Mouse (Mus musculus): ENCODE data around the gene Flrt1. TPM values are rescaled to one million over a fixed set of nuclear protein-coding genes. Genes with fewer than 3 reads are reported as not detected.

Gene Flrt1
- total RNA-seq, 2 experiments from 2014 or later = 1.1 to 1.4 TPM

GRCm38 (mm10) chr19:7073997-7074781 lies 31.3 kb downstream of the Flrt1 start:
- intact Hi-C loops (cut with DNase I) = no loop called here
- no peak for DNase-seq (ENCODE audit: low spot score)

DNA sequence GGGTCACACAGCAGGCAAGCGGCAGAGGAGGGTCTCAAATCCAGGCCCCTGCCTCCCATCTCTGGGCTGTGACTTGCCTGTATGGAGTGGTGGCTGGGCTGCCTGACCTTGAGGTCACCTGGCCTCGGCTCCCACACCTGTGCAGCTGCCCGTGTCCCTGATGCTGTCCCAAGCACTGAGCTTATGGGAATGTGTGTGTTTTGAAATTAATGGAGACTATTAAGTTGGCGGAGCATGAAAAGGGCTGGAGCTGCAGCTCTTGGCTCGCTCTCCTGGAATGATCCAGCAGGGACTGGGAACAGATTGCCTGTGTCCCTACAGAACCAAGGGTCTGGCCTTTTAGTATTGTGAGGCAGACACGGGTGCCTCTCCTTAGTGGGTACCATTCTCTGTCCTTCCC lies 33.3 kb downstream of the Flrt1 start:
- intact Hi-C loops (cut with DNase I) = no loop called here
- DNase-seq (ENCODE audit: low spot score) = no peak

GRCm38 (mm10) chr19:7070775-7071174 lies 34.8 kb downstream of the Flrt1 start:
- no peak for DNase-seq (ENCODE audit: low spot score)
- intact Hi-C loops (cut with DNase I) = no loop called here

DNA sequence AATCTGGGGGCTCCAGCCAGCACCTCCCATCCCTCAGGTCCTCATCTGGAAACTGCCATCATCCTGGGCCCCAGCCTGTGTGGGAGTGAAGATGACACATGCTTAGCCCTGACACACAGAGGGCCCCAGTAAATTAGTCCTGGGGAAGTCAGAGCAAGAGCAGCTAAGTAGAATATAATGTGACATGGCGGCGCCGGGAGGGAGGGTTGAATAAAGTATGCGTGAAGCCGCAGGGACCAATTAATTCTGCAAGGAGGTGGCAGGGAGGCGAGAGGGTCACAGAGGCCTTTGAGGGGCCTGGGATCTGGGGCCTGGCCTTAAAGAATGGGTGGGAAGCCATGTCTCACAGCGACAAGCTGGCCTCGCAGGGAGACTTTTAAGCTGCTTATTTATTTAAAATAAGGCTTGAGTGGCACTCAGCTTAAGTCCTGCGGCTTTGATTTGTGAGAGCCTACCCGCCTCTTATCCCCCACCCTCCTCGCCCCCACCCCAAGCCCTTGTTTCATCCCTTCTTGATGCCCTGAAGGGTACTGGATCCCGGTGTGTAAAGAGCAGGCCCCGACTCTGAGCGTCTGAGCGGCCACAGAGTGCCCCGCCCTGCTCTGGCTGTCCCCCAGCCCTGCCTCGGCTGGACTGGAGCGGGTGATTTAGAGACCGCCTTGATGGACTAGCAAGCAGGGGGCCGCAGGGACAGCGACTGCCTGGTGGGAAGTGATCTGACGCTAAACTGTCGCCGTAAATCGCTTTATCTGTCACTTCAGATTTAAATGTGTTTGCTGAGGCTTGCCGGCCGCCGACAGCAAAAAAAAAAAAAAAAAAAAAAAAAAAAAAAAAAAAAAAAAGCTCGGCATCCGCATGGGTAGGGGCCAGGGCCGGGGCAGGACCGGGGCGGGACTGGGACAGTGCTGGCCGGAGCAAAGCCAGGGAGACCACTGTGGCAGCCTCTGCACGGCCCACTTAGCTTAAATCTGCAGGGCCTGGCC lies 35.5 kb downstream of the Flrt1 start:
- no peak for DNase-seq (ENCODE audit: low spot score)
- intact Hi-C loops (cut with DNase I) = loop anchor here (10.0 kb wide), 2 partner anchors 275 to 365 kb away; partner anchors contain the start of gene Mark2

GRCm38 (mm10) chr19:7068661-7069531 lies 36.6 kb downstream of the Flrt1 start:
- DNase-seq (ENCODE audit: low spot score) = no peak
- intact Hi-C loops (cut with DNase I) = loop anchor here (1.0 to 10.0 kb wide), 3 partner anchors 127 to 366 kb away; partner anchors contain the start of gene Mark2

GRCm38 (mm10) chr19:7068136-7068535 lies 37.4 kb downstream of the Flrt1 start:
- no peak for DNase-seq (ENCODE audit: low spot score)
- intact Hi-C loops (cut with DNase I) = loop anchor here (1.0 to 10.0 kb wide), 3 partner anchors 128 to 367 kb away; partner anchors contain the start of gene Mark2

DNA sequence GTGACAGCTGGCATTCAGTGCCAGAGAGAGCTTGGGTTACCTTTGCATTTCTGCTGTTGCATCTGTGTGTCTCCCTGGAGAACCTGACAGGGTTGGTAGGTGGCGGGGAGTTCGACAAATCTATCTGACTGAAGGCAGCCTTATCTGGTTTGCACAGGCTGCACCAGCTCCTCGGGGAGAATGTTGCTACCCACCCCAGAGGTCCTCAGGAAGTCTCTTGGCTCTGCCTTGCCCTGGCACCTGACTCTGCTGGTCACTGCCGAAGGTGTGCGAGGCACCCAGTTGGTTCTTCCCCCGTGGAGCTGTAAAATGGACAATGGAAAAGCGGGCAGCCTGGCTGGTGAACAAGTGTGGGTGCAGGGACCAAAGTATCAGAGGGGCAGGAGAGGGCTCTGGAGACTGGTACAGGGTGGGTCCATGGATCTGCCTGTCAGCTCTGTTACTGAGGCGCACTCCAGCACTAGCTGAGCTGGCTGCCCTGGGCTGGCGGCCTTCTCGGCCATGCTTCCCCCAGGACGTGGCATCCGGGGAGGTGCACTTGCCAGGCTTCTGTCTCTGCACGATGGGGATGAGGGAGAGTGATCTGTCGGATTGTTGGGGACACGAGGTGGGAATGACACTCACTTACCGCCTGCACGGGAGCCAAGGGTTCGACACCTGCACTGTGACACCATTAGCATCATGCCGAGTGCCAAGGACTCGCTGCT lies 38.0 kb downstream of the Flrt1 start:
- no peak for DNase-seq (ENCODE audit: low spot score)
- intact Hi-C loops (cut with DNase I) = loop anchor here (1.0 to 10.0 kb wide), 3 partner anchors 129 to 367 kb away; partner anchors contain the start of gene Mark2

DNA sequence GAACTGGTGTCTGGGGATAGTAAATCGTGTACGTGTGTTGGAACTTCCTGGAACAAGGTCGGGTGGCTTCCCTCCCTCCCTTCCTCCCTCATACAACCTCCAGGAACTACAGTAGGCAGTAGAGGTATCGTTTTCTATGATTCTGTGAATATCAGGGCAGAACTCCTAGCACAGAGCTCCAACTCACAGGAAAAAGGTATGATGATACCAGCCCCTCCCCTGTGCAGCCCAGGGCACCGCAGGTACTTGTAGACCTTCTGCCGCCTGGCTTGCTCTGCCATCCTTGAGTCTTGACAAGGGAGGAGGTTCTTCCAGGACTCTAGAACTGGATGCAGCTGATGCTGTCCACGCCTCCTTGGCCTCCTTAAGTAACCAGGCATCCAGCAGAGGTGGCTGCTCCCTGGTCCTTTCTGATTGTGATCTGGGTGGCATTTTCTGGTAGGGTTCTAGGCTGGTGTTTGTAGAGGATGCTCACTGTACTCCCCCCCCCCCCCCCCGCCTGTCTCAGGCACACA lies 38.6 kb downstream of the Flrt1 start:
- no peak for DNase-seq (ENCODE audit: low spot score)
- intact Hi-C loops (cut with DNase I) = loop anchor here (10.0 kb wide), 2 partner anchors 278 to 368 kb away; partner anchors contain the start of gene Mark2

DNA sequence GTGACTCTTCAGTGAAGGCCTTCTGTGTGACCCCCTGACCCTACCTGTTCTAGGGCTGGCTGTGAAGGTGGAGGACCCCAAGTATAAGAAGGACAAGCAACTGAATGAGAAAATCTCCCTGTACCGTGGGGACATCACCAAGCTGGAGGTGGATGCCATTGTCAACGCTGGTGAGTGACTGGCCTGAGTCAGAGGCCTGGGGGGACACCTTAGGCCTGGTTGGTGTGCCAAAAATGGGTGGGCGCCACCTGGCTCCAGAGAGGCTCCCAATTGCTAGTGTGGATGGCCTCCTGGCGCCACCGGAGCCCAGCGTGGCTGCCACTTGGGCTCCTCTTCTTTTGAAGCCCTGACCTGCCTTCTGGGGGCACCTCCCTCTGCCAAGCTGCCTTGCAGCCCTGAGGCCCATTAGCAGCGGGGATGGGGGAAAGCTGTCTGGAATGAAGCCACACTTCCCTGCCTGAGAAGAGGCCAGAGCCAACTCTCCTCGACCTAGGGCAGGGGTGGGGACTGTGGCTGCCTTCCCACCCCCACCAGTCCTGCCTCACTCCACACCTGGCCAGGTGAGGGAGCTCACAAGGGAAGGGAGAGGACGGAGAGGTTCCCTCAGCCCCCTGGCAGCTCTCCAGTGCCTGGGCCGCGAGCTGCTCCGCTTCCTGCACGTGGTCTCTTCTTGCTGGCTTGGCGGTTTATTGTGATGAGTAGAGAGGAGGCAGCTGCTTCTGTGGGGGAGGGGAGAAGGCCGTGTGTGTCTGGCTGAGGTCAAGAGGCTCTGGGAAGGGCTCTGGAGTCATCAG lies 39.3 kb downstream of the Flrt1 start:
- DNase-seq (ENCODE audit: low spot score) = no peak
- intact Hi-C loops (cut with DNase I) = loop anchor here (10.0 kb wide), 2 partner anchors 279 to 369 kb away; partner anchors contain the start of gene Mark2

- intact Hi-C loops (cut with DNase I) = loop anchor here (1.0 to 10.0 kb wide), 3 partner anchors 132 to 370 kb away; partner anchors contain the start of gene Mark2
- peak; percentile 40 for DNase-seq (ENCODE audit: low spot score)
Observed at GRCm38 (mm10) chr19:7064571-7064970, 41.0 kb downstream of the Flrt1 start.

- no peak for DNase-seq (ENCODE audit: low spot score)
- intact Hi-C loops (cut with DNase I) = loop anchor here (10.0 kb wide), 2 partner anchors 282 to 372 kb away; partner anchors contain the start of gene Mark2
Observed at GRCm38 (mm10) chr19:7062916-7063315, 42.6 kb downstream of the Flrt1 start.

GRCm38 (mm10) chr19:7062110-7062509 lies 43.4 kb downstream of the Flrt1 start:
- DNase-seq (ENCODE audit: low spot score) = no peak
- intact Hi-C loops (cut with DNase I) = loop anchor here (10.0 kb wide), 2 partner anchors 283 to 373 kb away; partner anchors contain the start of gene Mark2

GRCm38 (mm10) chr19:7058541-7058940 lies 47.0 kb downstream of the Flrt1 start:
- intact Hi-C loops (cut with DNase I) = no loop called here
- no peak for DNase-seq (ENCODE audit: low spot score)

DNA sequence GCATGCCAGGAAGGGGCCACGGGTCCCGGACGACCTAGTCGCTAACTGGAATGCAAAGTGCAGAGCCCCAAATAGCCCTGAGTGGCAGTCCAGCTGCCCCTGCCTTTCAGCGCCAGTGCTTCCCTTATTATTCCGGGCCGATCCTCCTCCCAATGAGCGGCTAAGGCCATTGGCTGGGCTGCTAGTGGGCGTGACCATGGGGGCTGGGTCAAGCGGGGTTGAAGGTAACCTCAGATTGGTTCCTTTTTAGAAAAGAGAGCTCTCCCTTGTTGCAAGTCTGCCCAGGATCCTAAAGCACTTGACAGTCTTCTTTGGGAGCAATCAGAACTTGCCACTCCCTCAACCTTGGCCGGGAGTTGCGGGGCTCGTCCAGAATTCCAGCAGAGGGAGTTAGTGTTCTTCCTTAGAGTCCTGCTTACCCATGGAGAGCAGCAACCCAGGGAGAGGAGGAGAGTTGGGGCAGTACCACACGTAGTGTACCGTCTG lies 47.8 kb downstream of the Flrt1 start:
- DNase-seq (ENCODE audit: low spot score) = peak; percentile 79
- intact Hi-C loops (cut with DNase I) = no loop called here

GRCm38 (mm10) chr19:7057126-7057721 lies 48.3 kb downstream of the Flrt1 start:
- no peak for DNase-seq (ENCODE audit: low spot score)
- intact Hi-C loops (cut with DNase I) = no loop called here

GRCm38 (mm10) chr19:7056248-7057087 lies 49.1 kb downstream of the Flrt1 start, which contains the start of gene Macrod1:
Macrod1 (plus strand) TSS chr19:7056810.
- peak; percentile 60 for DNase-seq (ENCODE audit: low spot score)
- intact Hi-C loops (cut with DNase I) = no loop called here
